Comparison of ENCODE assay signal across 15 mouse cellular contexts in the genomic region with DNA sequence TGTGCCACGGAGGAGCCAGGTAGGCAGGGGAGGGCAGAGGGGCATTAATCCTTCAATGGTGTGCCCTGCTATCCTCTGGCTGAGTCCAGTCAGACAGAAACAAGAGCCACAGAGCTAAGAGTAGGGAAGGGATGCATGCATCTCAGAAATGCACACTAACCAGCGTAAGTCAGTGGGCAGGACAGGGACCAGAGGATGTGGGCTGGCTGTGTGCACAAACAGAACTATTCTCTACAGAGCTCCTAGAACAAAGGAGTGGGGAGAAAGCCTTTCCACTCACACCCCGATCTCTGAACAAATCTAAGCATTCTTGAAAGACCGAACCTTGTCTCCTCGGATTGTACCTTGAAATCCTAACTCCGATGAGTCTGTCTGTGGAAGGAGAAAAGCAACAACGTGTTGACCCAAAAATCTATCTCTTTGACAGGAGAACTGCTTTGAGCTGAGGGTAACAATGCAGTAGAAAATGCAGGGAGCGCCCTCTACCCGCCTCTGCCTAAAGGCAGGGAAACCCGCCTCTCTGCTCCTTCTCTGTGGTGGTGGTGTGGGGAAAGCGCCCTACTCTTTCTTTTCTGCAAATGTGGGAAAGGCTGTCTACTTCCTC. TPM values are rescaled to one million over a fixed set of nuclear protein-coding genes. Genes with fewer than 3 reads are reported as not detected.
A peak's percentile ranks its signal among the peaks of the same experiment; 100 is the strongest.
DNase-seq lines count a peak whose midpoint lies in the region; ATAC-seq and TF ChIP-seq lines count a peak whose summit lies in the region.
"Had no signal": no experiment of that assay in that cellular context is flagged by ENCODE, and none has a peak within 500 bp of the region (broad histone marks: within the 10 kb centered on the region; RNA-seq: fewer than 3 reads in every experiment).

No protein-coding gene starts in this region.

- no peaks in the 10 kb centered on the region for H3K9me3 ChIP-seq in lung, postnatal 0 days (ENCODE audit: low read length)
- peaks cover 55% of the 10 kb centered on the region for H3K9me3 ChIP-seq in CH12.LX (replicated peaks; ENCODE audit: low read length)
- H3K9me3 ChIP-seq: hindbrain, embryonic 13.5 days; limb, embryonic 12.5 days had no signal

- peak; percentile 25 for TF ChIP-seq RAD21 in CH12.LX (IDR thresholded peaks at IDR 0.05; ENCODE audit: low read depth, low read length)

- no peaks in the 10 kb centered on the region for H3K36me3 ChIP-seq in lung, postnatal 0 days (ENCODE audit: insufficient read depth, low read length)
- H3K36me3 ChIP-seq in CH12.LX (replicated peaks in 1 of 2; ENCODE audit: control insufficient read depth in 1 of 2, insufficient read depth in 1 of 2, low read length in 1 of 2), result no peaks in the 10 kb centered on the region
- H3K36me3 ChIP-seq: hindbrain, embryonic 13.5 days; limb, embryonic 12.5 days had no signal

- no peak overlapping the region for H3K9ac ChIP-seq in lung, postnatal 0 days (replicated peaks; ENCODE audit: low read depth)
- no peak overlapping the region for H3K9ac ChIP-seq in CH12.LX (ENCODE audit: insufficient read depth, low read depth)
- H3K9ac ChIP-seq: hindbrain, embryonic 13.5 days; limb, embryonic 12.5 days had no signal

- TF ChIP-seq CTCF in lung, postnatal 0 days (IDR thresholded peaks at IDR 0.05), result peak; percentile 33
- TF ChIP-seq CTCF in CH12.LX (conservative IDR thresholded peaks at IDR 0.05 in 1 of 2, IDR thresholded peaks at IDR 0.05 in 1 of 2; ENCODE audit: low read depth in 2 of 2, low read length in 2 of 2), result peak in 1 of 2 experiments; percentile 48; a peak in 2 of 4 replicates
- peak; percentile 19; the same call in 1 of the 2 replicates for TF ChIP-seq CTCF in cortical plate, adult 2 months (IDR thresholded peaks at IDR 0.05; ENCODE audit: extremely low read depth, insufficient read depth, low read length)

- peak; percentile 69 for ATAC-seq in frontal cortex, adult (ENCODE audit: low TSS enrichment)
- no peak for ATAC-seq in lung, postnatal 0 days
- ATAC-seq in cerebellum, adult (ENCODE audit: insufficient number of reproducible peaks, low FRiP score, low TSS enrichment), result no peak
- ATAC-seq: forebrain, embryonic 16.5 days had no signal

- no peak overlapping the region for H3K27ac ChIP-seq in lung, postnatal 0 days (ENCODE audit: low read length)
- no peak overlapping the region for H3K27ac ChIP-seq in CH12.LX (ENCODE audit: insufficient read depth, low read depth)
- H3K27ac ChIP-seq in cortical plate, adult 2 months (ENCODE audit: insufficient read depth, low read length), result no peak overlapping the region
- H3K27ac ChIP-seq: hindbrain, embryonic 13.5 days; limb, embryonic 12.5 days had no signal

- no peak overlapping the region for H3K4me3 ChIP-seq in lung, postnatal 0 days (ENCODE audit: low read depth, low read length)
- no peak overlapping the region for H3K4me3 ChIP-seq in CH12.LX (replicated peaks in 1 of 3; ENCODE audit: low read depth in 2 of 3, low read length in 2 of 3, poor library complexity in 1 of 3)
- H3K4me3 ChIP-seq in cortical plate, adult 2 months (ENCODE audit: insufficient read depth, low read length), result no peak overlapping the region
- H3K4me3 ChIP-seq: hindbrain, embryonic 13.5 days; limb, embryonic 12.5 days had no signal

- H3K79me2 ChIP-seq in CH12.LX (replicated peaks; ENCODE audit: control insufficient read depth, extremely low read depth, insufficient read depth, poor library complexity, severe bottlenecking), result no peaks in the 10 kb centered on the region

- DNase-seq in frontal cortex, postnatal 10 days (ENCODE audit: low spot score in 2 of 2), result no peak
- no peak for DNase-seq in lung, postnatal 0 days (ENCODE audit: low spot score)
- DNase-seq in lung, postnatal 10 days, result no peak
- DNase-seq in CH12.LX (ENCODE audit: extremely low read depth) (no peak), MN1 (ENCODE audit: low spot score) (no peak)
- DNase-seq: cerebellum, postnatal 14 days; gastrocnemius, postnatal 25 days; retina, postnatal 1 day had no signal

- no peak overlapping the region for H3K4me2 ChIP-seq in lung, postnatal 0 days (replicated peaks; ENCODE audit: low read depth, low read length)
- no peak overlapping the region for H3K4me2 ChIP-seq in CH12.LX (ENCODE audit: insufficient read depth, low read depth, poor library complexity, severe bottlenecking)
- H3K4me2 ChIP-seq: hindbrain, embryonic 13.5 days; limb, embryonic 12.5 days; midbrain, embryonic 11.5 days had no signal

- no peak for TF ChIP-seq POLR2A in CH12.LX (IDR thresholded peaks at IDR 0.05; ENCODE audit: low read depth, low read length)
- no peak for TF ChIP-seq POLR2A in cortical plate, adult 2 months (IDR thresholded peaks at IDR 0.05; ENCODE audit: extremely low read depth, insufficient read depth, low read length)

- 42% methylated on average over 11 of the region's 11 CpGs for WGBS in lung, postnatal 0 days

- no peaks in the 10 kb centered on the region for H3K4me1 ChIP-seq in lung, postnatal 0 days (ENCODE audit: insufficient read depth, low read depth, low read length)
- no peaks in the 10 kb centered on the region for H3K4me1 ChIP-seq in CH12.LX (ENCODE audit: control insufficient read depth in 1 of 2, insufficient read depth in 2 of 2)
- peaks cover 9% of the 10 kb centered on the region for H3K4me1 ChIP-seq in cortical plate, adult 2 months (ENCODE audit: control insufficient read depth, insufficient read depth, low read length)

- H3K27me3 ChIP-seq in lung, postnatal 0 days (replicated peaks; ENCODE audit: insufficient read depth, low read length), result no peaks in the 10 kb centered on the region
- no peaks in the 10 kb centered on the region for H3K27me3 ChIP-seq in CH12.LX (replicated peaks)
- H3K27me3 ChIP-seq: hindbrain, embryonic 13.5 days had no signal

- dilution Hi-C loops in CH12.LX (cut with MboI; ENCODE audit: extremely low pct_ligation_motif_present, extremely low pct_unique_long_range_greater_than_20kb, low sequenced_read_pairs), result no loop called here

- TF ChIP-seq EP300 in lung, postnatal 0 days (IDR thresholded peaks at IDR 0.05), result no peak
- no peak for TF ChIP-seq EP300 in CH12.LX (IDR thresholded peaks at IDR 0.05; ENCODE audit: low read length)

- in situ Hi-C loops in CH12.LX (cut with MboI; ENCODE audit: low pct_ligation_motif_present, low pct_unique_long_range_greater_than_20kb, low sequenced_read_pairs), result no loop called here

TF ChIP-seq in CH12.LX, 34 proteins besides CTCF, POLR2A, EP300 and RAD21:
- TF ChIP-seq CHD2 (IDR thresholded peaks at IDR 0.05; ENCODE audit: low read length), result no peak
- no peak for TF ChIP-seq TCF12 (IDR thresholded peaks at IDR 0.05; ENCODE audit: low read depth, low read length)
- no peak for TF ChIP-seq ZMIZ1 (IDR thresholded peaks at IDR 0.05; ENCODE audit: low read depth, low read length)
- TF ChIP-seq MAX (IDR thresholded peaks at IDR 0.05; ENCODE audit: low read length), result no peak
- TF ChIP-seq SMC3 (IDR thresholded peaks at IDR 0.05; ENCODE audit: low read depth, low read length), result peak; percentile 28
TF ChIP-seq in CH12.LX: peak in this region for 1.

RNA-seq across cellular contexts. Expression of gene Arl4c, which starts 18.7 kb away (rescaled TPM):
- polyA plus RNA-seq in lung, postnatal 0 days (2015; fragmentation: Nextera tagmentation; extraction: Ambion mirVana), result 24.9 and 28.1 TPM in 2 replicates
- total RNA-seq in CH12.LX (2012; rRNA removed) (32.2 and 33.9 TPM in 2 replicates), CH12.LX (2014; rRNA removed) (24.1 and 25.8 TPM in 2 replicates)
- 30.8 and 31.6 TPM in 2 replicates for polyA plus RNA-seq in CH12.LX (2012; ENCODE audit: insufficient read length, low read depth)
- 26.5 and 26.6 TPM in 2 replicates for polyA plus RNA-seq in cortical plate, adult 2 months (2012; rRNA removed)
